Mouse (Mus musculus) heart, embryonic 15.5 days (tissue): Measurements from ENCODE around the gene Vps4b. TPM values are rescaled to one million over a fixed set of nuclear protein-coding genes. Genes with fewer than 3 reads are reported as not detected.

Source experiments
- ATAC-seq: fragments of 200-750 bp; cut with Nextera tagmentation; replicated peaks from 2 replicates; pipeline ENCODE4 v1.8.0; 2017; ENCODE audit warnings: low read depth, moderate TSS enrichment; ENCODE audit not compliant: insufficient number of reproducible peaks, insufficient read depth, low FRiP score
- H3K27ac ChIP-seq: fragments of 300-500 bp; sonication (generic); 2 replicates; pipeline ENCODE4 v1.5.1; 2015; ENCODE audit warnings: mild to moderate bottlenecking, inconsistent platforms
- H3K27me3 ChIP-seq: fragments of 300-500 bp; sonication (generic); 2 replicates; pipeline ENCODE4 v1.6.1; 2015; ENCODE audit warnings: inconsistent platforms
- H3K36me3 ChIP-seq: fragments of 300-500 bp; sonication (generic); 2 replicates; pipeline ENCODE4 v1.6.1; 2015; ENCODE audit warnings: mild to moderate bottlenecking, inconsistent platforms
- H3K4me1 ChIP-seq: fragments of 300-500 bp; sonication (generic); replicated peaks from 2 replicates; pipeline ENCODE4 v1.6.1; 2015; ENCODE audit warnings: inconsistent platforms
- H3K4me2 ChIP-seq: fragments of 300-500 bp; sonication (generic); 2 replicates; pipeline ENCODE4 v1.6.1; 2015; ENCODE audit warnings: inconsistent platforms, mild to moderate bottlenecking, moderate library complexity
- H3K4me3 ChIP-seq: fragments of 300-500 bp; sonication (generic); 2 replicates; pipeline ENCODE4 v1.5.1; 2015; ENCODE audit warnings: mild to moderate bottlenecking, inconsistent platforms
- H3K9ac ChIP-seq: fragments of 300-500 bp; sonication (generic); 2 replicates; pipeline ENCODE4 v1.6.1; 2015; ENCODE audit warnings: mild to moderate bottlenecking, inconsistent platforms
- H3K9me3 ChIP-seq: fragments of 300-500 bp; sonication (generic); replicated peaks from 2 replicates; pipeline ENCODE4 v1.6.1; 2016; ENCODE audit warnings: inconsistent platforms
- whole genome bisulfite sequencing: fragments of 180-500 bp; shearing (Covaris S2); methylation state at CpG from one replicate; pipeline ENCODE4 v1.1.7; 2015; ENCODE audit warnings: mixed read lengths; 5-methylcytosine and 5-hydroxymethylcytosine counted together
- polyA plus RNA-seq: library from polyadenylated mRNA; unstranded; fragments of >200 nt; fragmentation: Nextera tagmentation; extraction: Ambion mirVana; gene quantifications from 2 replicates; pipeline ENCODE4 v1.2.1, GENCODE M21; 2015

Gene Vps4b
- 39.3 and 41.1 TPM in 2 replicates for polyA plus RNA-seq

GRCm38 (mm10) chr1:106796542-106796924 is at the start of gene Vps4b:
Vps4b (minus strand) TSS chr1:106796728.
- WGBS: under 1% methylated on average over 23 of the region's 23 CpGs
- peak; percentile 99 for ATAC-seq
- H3K36me3 ChIP-seq: no peaks in the 10 kb centered on the region

GRCm38 (mm10) chr1:106828784-106829183 is 32.3 kb upstream of the Vps4b start:
- H3K9ac ChIP-seq: no peak overlapping the region
- no peaks in the 10 kb centered on the region for H3K27me3 ChIP-seq
- H3K27ac ChIP-seq: no peak overlapping the region
- H3K9me3 ChIP-seq: no peaks in the 10 kb centered on the region
- H3K4me2 ChIP-seq: no peak overlapping the region
- WGBS: 58% methylated on average over 4 of the region's 4 CpGs
- ATAC-seq: no peak
- no peak overlapping the region for H3K4me3 ChIP-seq
- no peaks in the 10 kb centered on the region for H3K4me1 ChIP-seq
- H3K36me3 ChIP-seq: no peaks in the 10 kb centered on the region

More at GRCm38 (mm10) chr1:106796542-106796924, at the start of gene Vps4b:
- Histone ChIP-seq H3K27me3 (no peaks in the 10 kb centered on the region), H3K4me3 (peak within 1 kb of the TSS; percentile 98), H3K27ac (peak within 1 kb of the TSS; percentile 95), H3K4me1 (peaks cover 20% of the 10 kb centered on the region; the same call in 1 of the 2 replicates), H3K9ac (peak within 1 kb of the TSS; percentile 98), H3K9me3 (no peaks in the 10 kb centered on the region), H3K4me2 (peak within 1 kb of the TSS; percentile 66)

- H3K9me3 ChIP-seq: no peaks in the 10 kb centered on the region
- no peak overlapping the region for H3K9ac ChIP-seq
- no peaks in the 10 kb centered on the region for H3K36me3 ChIP-seq
- no peak overlapping the region for H3K4me2 ChIP-seq
- H3K4me3 ChIP-seq: no peak overlapping the region
- H3K4me1 ChIP-seq: no peaks in the 10 kb centered on the region
- no peak overlapping the region for H3K27ac ChIP-seq
- no peak for ATAC-seq
- H3K27me3 ChIP-seq: no peaks in the 10 kb centered on the region
- WGBS: 63% methylated on average over 3 of the region's 3 CpGs
These were observed 25.8 kb upstream of the Vps4b start for GRCm38 (mm10) chr1:106822297-106822696.

GRCm38 (mm10) chr1:106818323-106818722 is 21.8 kb upstream of the Vps4b start:
- Histone ChIP-seq H3K4me1 (no peaks in the 10 kb centered on the region), H3K4me3 (no peak overlapping the region), H3K27me3 (no peaks in the 10 kb centered on the region), H3K36me3 (no peaks in the 10 kb centered on the region), H3K9ac (no peak overlapping the region), H3K9me3 (no peaks in the 10 kb centered on the region), H3K4me2 (no peak overlapping the region), H3K27ac (no peak overlapping the region)
- WGBS: 19% methylated on average over 4 of the region's 4 CpGs
- ATAC-seq: no peak

- Histone ChIP-seq H3K4me3 (no peak overlapping the region), H3K9ac (no peak overlapping the region), H3K27me3 (no peaks in the 10 kb centered on the region), H3K4me2 (no peak overlapping the region), H3K27ac (no peak overlapping the region), H3K4me1 (no peaks in the 10 kb centered on the region), H3K36me3 (no peaks in the 10 kb centered on the region), H3K9me3 (no peaks in the 10 kb centered on the region)
- WGBS: 80% methylated on average over 11 of the region's 11 CpGs
- ATAC-seq: no peak
These were observed 20.2 kb upstream of the Vps4b start for GRCm38 (mm10) chr1:106816766-106817165.

- H3K4me1 ChIP-seq: no peaks in the 10 kb centered on the region
These were observed 18.7 kb upstream of the Vps4b start for GRCm38 (mm10) chr1:106815265-106815664.

GRCm38 (mm10) chr1:106814864-106815263 is 18.3 kb upstream of the Vps4b start:
- H3K27me3 ChIP-seq: no peaks in the 10 kb centered on the region
- H3K27ac ChIP-seq: no peak overlapping the region
- no peaks in the 10 kb centered on the region for H3K4me1 ChIP-seq
- no peak for ATAC-seq
- no peak overlapping the region for H3K9ac ChIP-seq
- H3K4me3 ChIP-seq: no peak overlapping the region
- no peaks in the 10 kb centered on the region for H3K9me3 ChIP-seq
- no peak overlapping the region for H3K4me2 ChIP-seq
- WGBS: 46% methylated on average over 5 of the region's 5 CpGs
- no peaks in the 10 kb centered on the region for H3K36me3 ChIP-seq

More at GRCm38 (mm10) chr1:106815265-106815664, 18.7 kb upstream of the Vps4b start:
- ATAC-seq: no peak
- 78% methylated on average over 6 of the region's 6 CpGs for WGBS
- H3K9ac ChIP-seq: no peak overlapping the region
- H3K27ac ChIP-seq: no peak overlapping the region
- no peaks in the 10 kb centered on the region for H3K36me3 ChIP-seq
- no peak overlapping the region for H3K4me3 ChIP-seq
- H3K4me2 ChIP-seq: no peak overlapping the region
- no peaks in the 10 kb centered on the region for H3K9me3 ChIP-seq
- no peaks in the 10 kb centered on the region for H3K27me3 ChIP-seq

GRCm38 (mm10) chr1:106799931-106800330 is 3.4 kb upstream of the Vps4b start:
- ATAC-seq: no peak
- Histone ChIP-seq H3K36me3 (no peaks in the 10 kb centered on the region), H3K9ac (no peak overlapping the region), H3K27ac (no peak overlapping the region), H3K4me3 (no peak overlapping the region), H3K4me1 (peaks cover 11% of the 10 kb centered on the region; the same call in 1 of the 2 replicates), H3K9me3 (no peaks in the 10 kb centered on the region), H3K4me2 (no peak overlapping the region), H3K27me3 (no peaks in the 10 kb centered on the region)
- WGBS: 81% methylated on average over 3 of the region's 3 CpGs

DNA sequence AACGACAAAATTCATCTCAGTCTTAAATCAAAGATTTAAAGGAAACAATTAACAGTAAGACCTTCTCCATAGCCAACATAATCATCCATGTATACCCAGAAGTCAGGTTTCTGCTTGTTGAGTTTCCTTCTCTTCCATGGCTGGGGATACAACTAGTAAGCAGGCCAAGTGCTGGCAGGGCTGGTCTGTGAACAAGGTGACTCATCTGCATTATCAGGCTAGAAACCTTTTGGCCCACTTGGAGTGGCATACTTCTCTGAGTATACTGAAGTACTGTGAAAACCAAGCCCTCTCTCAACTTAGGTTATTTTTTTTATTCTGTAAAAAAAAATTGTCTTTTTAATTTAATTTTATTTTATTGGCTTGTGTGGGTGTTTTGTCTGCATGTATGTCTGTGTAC is 2.9 kb upstream of the Vps4b start:
- no peak for ATAC-seq
- Histone ChIP-seq H3K27me3 (no peaks in the 10 kb centered on the region), H3K9ac (no peak overlapping the region), H3K4me2 (no peak overlapping the region), H3K4me3 (no peak overlapping the region), H3K9me3 (no peaks in the 10 kb centered on the region), H3K27ac (no peak overlapping the region), H3K36me3 (no peaks in the 10 kb centered on the region), H3K4me1 (peaks cover 16% of the 10 kb centered on the region; the same call in 1 of the 2 replicates)
- 57% methylated on average over 1 of the region's 1 CpGs for WGBS

DNA sequence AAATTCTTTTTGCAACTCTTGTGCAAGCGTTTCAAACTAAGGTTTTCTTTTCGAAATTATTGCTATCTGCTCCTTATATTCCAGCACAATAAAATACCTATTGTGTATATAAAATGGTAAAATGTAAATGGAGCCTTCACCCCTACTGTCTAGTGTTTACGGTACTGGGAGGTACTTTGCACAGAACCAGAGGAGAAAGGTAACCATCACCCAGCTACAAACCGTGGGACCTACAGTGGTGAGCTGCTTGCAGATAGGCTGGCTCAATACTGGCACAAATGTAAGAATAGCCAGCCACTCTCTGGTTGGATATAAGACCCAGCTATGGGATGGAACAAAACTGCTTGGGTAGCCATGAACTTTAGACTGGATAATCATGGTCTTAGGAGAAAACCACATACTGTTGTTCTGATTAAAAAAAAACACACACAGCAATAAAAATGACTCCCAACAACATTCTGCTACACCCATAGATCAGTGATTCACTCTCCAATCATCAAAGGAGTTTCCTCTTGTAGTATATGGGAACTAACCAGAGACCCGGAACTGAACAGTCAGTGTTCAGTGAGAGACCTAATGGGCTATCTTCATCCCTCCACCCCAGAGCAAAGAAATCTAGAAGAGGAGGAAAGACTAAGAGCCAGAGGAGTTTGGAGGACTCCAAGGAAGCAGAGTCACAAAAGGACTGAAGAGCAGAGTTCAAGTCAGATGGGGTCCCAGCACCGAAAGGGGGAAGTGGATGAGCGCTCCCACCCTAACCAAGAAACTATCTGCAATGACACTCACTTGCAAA is 655 bp upstream of the Vps4b start:
- peak overlapping the region; percentile 95; the same call in 1 of the 2 replicates for H3K27ac ChIP-seq
- ATAC-seq: no peak

GRCm38 (mm10) chr1:106795634-106796541 is 640 bp downstream of the Vps4b start:
- Histone ChIP-seq H3K4me2 (peak overlapping the region; percentile 66), H3K9ac (peak overlapping the region; percentile 98), H3K36me3 (no peaks in the 10 kb centered on the region), H3K4me3 (peak overlapping the region; percentile 98), H3K4me1 (peaks cover 20% of the 10 kb centered on the region; the same call in 1 of the 2 replicates), H3K27me3 (no peaks in the 10 kb centered on the region), H3K27ac (peak overlapping the region; percentile 95), H3K9me3 (no peaks in the 10 kb centered on the region)
- ATAC-seq: peak; percentile 84
- WGBS: 2% methylated on average over 51 of the region's 51 CpGs

More for the DNA sequence above, 655 bp upstream of the Vps4b start:
- Histone ChIP-seq H3K4me1 (peaks cover 20% of the 10 kb centered on the region; the same call in 1 of the 2 replicates), H3K4me2 (peak overlapping the region; percentile 66), H3K9me3 (no peaks in the 10 kb centered on the region), H3K9ac (no peak overlapping the region), H3K27me3 (no peaks in the 10 kb centered on the region), H3K4me3 (peak overlapping the region; percentile 98), H3K36me3 (no peaks in the 10 kb centered on the region)
- WGBS: 61% methylated on average over 7 of the region's 7 CpGs
